Mouse (Mus musculus): ENCODE data around the gene Psmd8.

The Psmd8 gene

GRCm38 (mm10) chr7:29134693-29135386, 45.7 kb downstream of the Psmd8 start, which contains the start of gene Rasgrp4:
Gene Rasgrp4, plus strand, starts transcription at chr7:29134851.
- peak; percentile 88 for DNase-seq (ENCODE audit: low read depth)

GRCm38 (mm10) chr7:29134230-29134629, 46.3 kb downstream of the Psmd8 start:
- no peak for DNase-seq (ENCODE audit: low read depth)

GRCm38 (mm10) chr7:29128725-29129124, 51.8 kb downstream of the Psmd8 start:
- peak; percentile 56 for DNase-seq (ENCODE audit: low read depth)

- peak; percentile 86 for DNase-seq (ENCODE audit: low read depth)
Measured at GRCm38 (mm10) chr7:29126173-29126915, 54.2 kb downstream of the Psmd8 start.

- DNase-seq (ENCODE audit: low read depth), result peak; percentile 78
Measured at GRCm38 (mm10) chr7:29124970-29125369, 55.5 kb downstream of the Psmd8 start, which contains the start of gene Ryr1. Gene Ryr1, minus strand, starts transcription at chr7:29125179.

Measured in induced T-regulatory cell, adult 2 months (primary cell).